Mouse (Mus musculus) spleen, adult 12 weeks (tissue): ENCODE data around the gene Rgs9bp.
"Not testable (repeated sequence)": the region's sequence is repeated elsewhere in the genome, so short reads cannot be mapped to it uniquely, and the experiment has no call there.

Source experiments
- DNase-seq: peaks from one replicate; pipeline ENCODE4 v3.0.0; 2022; ENCODE audit warnings: low spot score

Gene Rgs9bp

GRCm38 (mm10) chr7:35530544-35530943, 54.8 kb downstream of the Rgs9bp start:
- not testable (repeated sequence) for DNase-seq

- no peak for DNase-seq
Observed at GRCm38 (mm10) chr7:35530026-35530425, 55.4 kb downstream of the Rgs9bp start.
